ENCODE assay signal across 8 mouse cellular contexts in the genomic region with DNA sequence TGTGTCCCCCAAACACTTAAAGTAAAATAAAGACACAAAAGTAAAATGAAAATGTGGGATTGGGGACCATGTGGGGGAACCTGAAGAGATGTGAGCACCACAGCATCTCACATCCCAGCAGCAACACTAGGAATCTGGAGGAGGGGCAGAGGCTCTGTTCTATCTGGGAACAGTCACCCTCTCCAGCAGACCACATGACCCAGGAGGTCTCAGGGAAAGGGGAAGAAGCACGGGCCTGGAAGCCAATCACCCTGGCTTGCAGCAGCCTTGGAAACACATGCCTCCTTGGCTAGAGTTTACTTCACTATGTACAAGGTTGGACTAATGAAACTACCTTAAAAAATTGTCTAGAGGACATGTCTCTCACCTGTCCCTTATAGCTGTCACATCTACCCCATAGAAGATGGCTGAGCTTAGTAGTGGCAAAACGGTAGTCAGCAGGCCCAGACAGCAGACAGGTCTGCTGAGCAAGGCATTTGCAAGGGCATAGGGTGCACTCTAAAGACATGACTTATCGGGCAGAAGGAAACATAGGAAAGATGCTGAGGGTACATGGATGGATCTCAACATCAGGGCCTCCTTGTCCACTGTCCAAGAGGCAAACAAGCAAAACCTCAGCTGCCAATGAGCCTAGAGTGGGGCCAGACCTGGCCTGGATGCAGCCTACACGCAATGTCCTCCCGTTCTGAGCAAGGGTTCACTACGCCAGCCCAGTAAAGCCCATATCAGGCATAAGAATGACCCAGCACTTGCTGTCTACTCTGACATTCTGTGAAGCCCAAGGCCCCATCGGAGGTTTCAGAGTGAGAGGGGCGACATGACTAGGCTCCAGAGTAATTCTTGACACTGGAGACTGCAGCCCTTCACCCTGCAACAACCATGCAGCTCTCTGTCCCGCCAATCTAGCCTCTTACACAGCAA. TPM values are rescaled to one million over a fixed set of nuclear protein-coding genes. Genes with fewer than 3 reads are reported as not detected.
A peak's percentile ranks its signal among the peaks of the same experiment; 100 is the strongest.
DNase-seq lines count a peak whose midpoint lies in the region; ATAC-seq lines count a peak whose summit lies in the region.

No protein-coding gene starts in this region.

- no peaks in the 10 kb centered on the region for H3K27me3 ChIP-seq in heart, embryonic 14.5 days (ENCODE audit: control insufficient read depth, insufficient read depth, low read length)
- peaks cover 19% of the 10 kb centered on the region for H3K27me3 ChIP-seq in limb, embryonic 10.5 days (ENCODE audit: low read depth, poor library complexity, severe bottlenecking)
- H3K27me3 ChIP-seq in neural tube, embryonic 15.5 days (replicated peaks) = no peaks in the 10 kb centered on the region

- peaks cover 14 to 43% of the 10 kb centered on the region in 2 experiments for H3K4me1 ChIP-seq in heart, embryonic 14.5 days (ENCODE audit: control insufficient read depth in 2 of 2, insufficient read depth in 2 of 2, low read length in 2 of 2)
- peaks cover 22% of the 10 kb centered on the region for H3K4me1 ChIP-seq in limb, embryonic 10.5 days
- peaks cover 62% of the 10 kb centered on the region for H3K4me1 ChIP-seq in neural tube, embryonic 15.5 days

- peak; percentile 8 for DNase-seq in ovary, postnatal 14 days (ENCODE audit: low spot score)
- DNase-seq in ovary, postnatal 10 days (ENCODE audit: low spot score) = no peak
- peak; percentile 49 for DNase-seq in cerebellum, adult 8-10 months
- peak; percentile 46 for DNase-seq in limb, embryonic 10.5 days (ENCODE audit: low spot score)
- DNase-seq in right cerebral cortex, postnatal 10 days (ENCODE audit: low spot score in 2 of 2) = no peak
- DNase-seq in left cerebral cortex, postnatal 10 days (ENCODE audit: extremely low spot score in 1 of 2, low spot score in 2 of 2) = no peak

- H3K4me2 ChIP-seq in heart, embryonic 14.5 days (ENCODE audit: low read length) = peak overlapping the region; percentile 74
- peak overlapping the region; percentile 70 for H3K4me2 ChIP-seq in neural tube, embryonic 15.5 days

- intact Hi-C loops in left cerebral cortex, postnatal 10 days (cut with DNase I) = loop anchor here (10.0 kb wide), 1 partner anchor 472 kb away; the partner anchor contains the start of genes Cdc45 and Ufd1

- H3K9me3 ChIP-seq in heart, embryonic 14.5 days (ENCODE audit: control insufficient read depth, low read length) = no peaks in the 10 kb centered on the region
- H3K9me3 ChIP-seq in limb, embryonic 10.5 days (replicated peaks) = no peaks in the 10 kb centered on the region
- no peaks in the 10 kb centered on the region for H3K9me3 ChIP-seq in neural tube, embryonic 15.5 days (replicated peaks)

- WGBS in heart, embryonic 14.5 days = 21% methylated on average over 9 of the region's 9 CpGs
- WGBS in limb, embryonic 10.5 days = 51% methylated on average over 9 of the region's 9 CpGs
- WGBS in neural tube, embryonic 15.5 days = 37% methylated on average over 9 of the region's 9 CpGs

- ATAC-seq in heart, embryonic 14.5 days (ENCODE audit: insufficient number of reproducible peaks, insufficient read depth, low FRiP score, low read depth) = no peak
- 0 out of 2 replicates have a peak, but pooled peaks have one; percentile 4 for ATAC-seq in neural tube, embryonic 15.5 days (ENCODE audit: low FRiP score)

- H3K27ac ChIP-seq in heart, embryonic 14.5 days (replicated peaks in 1 of 2; ENCODE audit: control insufficient read depth in 1 of 2, insufficient read depth in 1 of 2, low read depth in 2 of 2, low read length in 2 of 2) = peak overlapping the region; percentile 31 to 34; a peak in 2 of 4 replicates
- 0 out of 2 replicates have a peak overlapping the region, but pooled peaks have one; percentile 51 for H3K27ac ChIP-seq in limb, embryonic 10.5 days
- peak overlapping the region; percentile 85 for H3K27ac ChIP-seq in neural tube, embryonic 15.5 days (replicated peaks)

- H3K4me3 ChIP-seq in heart, embryonic 14.5 days (ENCODE audit: control insufficient read depth in 1 of 2, insufficient read depth in 1 of 2, low read depth in 1 of 2, low read length in 2 of 2) = peak overlapping the region; percentile 67 to 68
- peak overlapping the region; percentile 62 for H3K4me3 ChIP-seq in limb, embryonic 10.5 days
- peak overlapping the region; percentile 60 for H3K4me3 ChIP-seq in neural tube, embryonic 15.5 days (replicated peaks)

- peaks cover 5% of the 10 kb centered on the region for H3K36me3 ChIP-seq in heart, embryonic 14.5 days (ENCODE audit: control insufficient read depth, insufficient read depth, low read length)
- no peaks in the 10 kb centered on the region for H3K36me3 ChIP-seq in limb, embryonic 10.5 days
- H3K36me3 ChIP-seq in neural tube, embryonic 15.5 days = peaks cover 6% of the 10 kb centered on the region

- peak overlapping the region; percentile 84 for H3K9ac ChIP-seq in heart, embryonic 14.5 days (ENCODE audit: low read length)
- H3K9ac ChIP-seq in neural tube, embryonic 15.5 days (replicated peaks) = peak overlapping the region; percentile 63

RNA-seq across cellular contexts. Expression of gene Tango2, which starts 5.0 kb away (rescaled TPM):
- 65.0 and 67.9 TPM in 2 replicates for polyA plus RNA-seq in heart, embryonic 14.5 days (2014; fragmentation: Nextera tagmentation; extraction: Ambion mirVana)
- polyA plus RNA-seq in limb, embryonic 10.5 days (2016; fragmentation: Nextera tagmentation; extraction: Ambion mirVana) = 20.2 and 23.7 TPM in 2 replicates
- polyA plus RNA-seq in neural tube, embryonic 15.5 days (2015; fragmentation: Nextera tagmentation; extraction: Ambion mirVana) = 98.7 and 115 TPM in 2 replicates
- total RNA-seq in left cerebral cortex, postnatal 10 days (2021) = 100 to 1,000 TPM; 105 to 125 TPM

RNA-seq across cellular contexts. Expression of gene Arvcf, which starts 5.1 kb away (rescaled TPM):
- polyA plus RNA-seq in heart, embryonic 14.5 days (2014; fragmentation: Nextera tagmentation; extraction: Ambion mirVana) = 31.8 and 32.3 TPM in 2 replicates
- polyA plus RNA-seq in limb, embryonic 10.5 days (2016; fragmentation: Nextera tagmentation; extraction: Ambion mirVana) = 44.8 and 56.1 TPM in 2 replicates
- polyA plus RNA-seq in neural tube, embryonic 15.5 days (2015; fragmentation: Nextera tagmentation; extraction: Ambion mirVana) = 71.2 and 72.5 TPM in 2 replicates
- total RNA-seq in left cerebral cortex, postnatal 10 days (2021) = 10 to 100 TPM; 43.0 to 46.4 TPM

RNA-seq across cellular contexts. Expression of gene Dgcr8, which starts 53.9 kb away (rescaled TPM):
- 20.9 and 22.0 TPM in 2 replicates for polyA plus RNA-seq in heart, embryonic 14.5 days (2014; fragmentation: Nextera tagmentation; extraction: Ambion mirVana)
- polyA plus RNA-seq in limb, embryonic 10.5 days (2016; fragmentation: Nextera tagmentation; extraction: Ambion mirVana) = 46.5 and 51.3 TPM in 2 replicates
- polyA plus RNA-seq in neural tube, embryonic 15.5 days (2015; fragmentation: Nextera tagmentation; extraction: Ambion mirVana) = 28.0 and 30.0 TPM in 2 replicates
- total RNA-seq in left cerebral cortex, postnatal 10 days (2021) = 10 to 100 TPM; 41.8 to 44.2 TPM

Comparison
In these comparisons a context has a peak if more than half of its experiments do, and no peak if none do; other contexts are left out.
1. DNase-seq: peak in ovary, postnatal 14 days (single experiment), cerebellum, adult 8-10 months (single experiment) and limb, embryonic 10.5 days (single experiment); none in ovary, postnatal 10 days (single experiment), right cerebral cortex, postnatal 10 days (0 of 2) and left cerebral cortex, postnatal 10 days (0 of 2).
2. H3K27ac ChIP-seq: peak in every context shown above with its lines; median percentile 85 in neural tube, embryonic 15.5 days; 51 in limb, embryonic 10.5 days; 32 in heart, embryonic 14.5 days.
3. Peak in every context shown above with its lines, with median percentiles within 50 percentile points of each other: H3K4me3 ChIP-seq.